Mouse (Mus musculus): ENCODE results near the gene Cant1.
"Not testable (repeated sequence)": the region's sequence is repeated elsewhere in the genome, so short reads cannot be mapped to it uniquely, and the experiment has no call there.

Cant1 gene

DNA sequence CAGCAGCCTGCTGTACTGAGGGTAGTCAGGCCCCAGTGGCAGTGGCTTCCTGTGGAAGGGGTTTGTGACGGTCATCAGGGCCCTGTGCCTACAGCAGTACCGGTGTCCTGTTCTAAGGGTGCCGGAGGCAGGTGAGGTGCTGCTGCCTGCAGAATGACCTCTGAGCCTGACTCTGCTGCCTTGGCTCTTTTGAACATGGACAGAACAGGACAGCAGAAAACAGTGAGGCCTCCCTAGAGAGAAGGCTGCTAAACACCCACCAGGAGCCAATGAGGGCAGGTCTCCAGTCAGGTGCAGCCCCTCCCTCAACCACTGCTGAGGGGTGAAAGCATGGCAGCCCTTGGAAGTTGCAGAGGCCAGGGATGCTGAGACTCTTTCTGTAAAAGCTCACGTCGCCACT, 12.4 kb downstream of the Cant1 start:
- DNase-seq = peak; percentile 6

DNA sequence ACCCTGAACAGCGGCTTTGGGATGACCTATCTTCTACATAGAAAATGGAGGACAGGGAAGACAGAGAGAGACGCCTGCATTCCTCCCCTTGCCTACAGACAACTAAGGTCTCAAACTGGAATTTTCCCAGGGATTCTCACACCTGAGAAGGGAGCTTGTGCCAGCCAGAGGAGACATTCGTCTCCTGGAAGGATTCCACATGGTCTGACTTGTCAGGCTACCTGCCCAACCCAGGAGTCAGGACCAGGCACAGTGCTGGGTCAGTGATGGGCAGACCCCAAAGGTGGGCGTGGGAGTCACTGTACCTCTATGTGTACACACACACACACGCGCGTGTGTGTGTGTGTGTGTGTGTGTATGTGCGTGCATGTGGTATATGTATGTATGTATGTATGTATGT, 13.6 kb downstream of the Cant1 start:
- no peak for DNase-seq

DNA sequence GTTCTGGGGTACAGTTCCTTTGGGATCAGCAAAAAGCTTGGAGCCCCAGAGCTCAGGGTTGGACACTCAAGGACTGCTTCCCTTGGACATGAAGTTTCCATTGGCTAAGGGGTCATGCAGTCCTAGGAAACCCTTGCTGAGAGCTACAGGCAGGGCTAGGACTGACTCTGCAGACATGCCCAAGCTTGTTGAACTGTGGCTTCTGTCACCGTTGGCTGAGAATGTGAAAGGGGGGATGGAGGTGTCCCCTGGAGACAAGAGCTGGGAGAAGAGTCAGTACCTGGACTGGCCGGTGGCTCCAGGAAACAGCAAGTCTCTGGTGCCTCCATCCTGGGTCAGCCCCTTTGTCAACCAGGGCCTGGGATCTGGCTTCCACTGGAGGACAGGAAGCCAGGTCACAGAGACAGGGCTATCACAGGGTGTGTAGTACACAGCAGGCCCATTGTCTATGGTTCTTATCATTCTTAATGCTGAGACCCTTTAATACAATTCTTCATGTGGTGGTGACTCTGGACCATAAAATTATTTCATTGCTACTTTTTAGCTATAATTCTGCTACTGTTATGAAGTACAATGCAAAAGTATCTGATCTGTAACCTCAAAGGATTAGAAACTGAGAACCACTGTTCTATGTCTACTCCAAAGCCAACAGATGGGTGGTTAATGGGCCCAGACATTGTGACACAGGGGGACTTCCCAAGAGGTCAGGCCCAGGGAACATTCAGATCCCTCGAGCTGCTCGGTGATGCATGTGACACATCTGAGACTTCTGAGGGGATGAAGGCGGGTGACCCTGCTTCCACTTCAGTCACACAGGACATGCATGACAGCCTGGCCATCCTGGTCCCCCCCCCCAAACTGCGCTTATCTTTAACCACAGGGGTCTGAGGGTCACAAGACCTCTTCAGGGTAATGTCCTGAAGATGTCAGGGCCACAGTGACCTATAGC, 14.7 kb downstream of the Cant1 start:
- peak; percentile 8 for DNase-seq

DNA sequence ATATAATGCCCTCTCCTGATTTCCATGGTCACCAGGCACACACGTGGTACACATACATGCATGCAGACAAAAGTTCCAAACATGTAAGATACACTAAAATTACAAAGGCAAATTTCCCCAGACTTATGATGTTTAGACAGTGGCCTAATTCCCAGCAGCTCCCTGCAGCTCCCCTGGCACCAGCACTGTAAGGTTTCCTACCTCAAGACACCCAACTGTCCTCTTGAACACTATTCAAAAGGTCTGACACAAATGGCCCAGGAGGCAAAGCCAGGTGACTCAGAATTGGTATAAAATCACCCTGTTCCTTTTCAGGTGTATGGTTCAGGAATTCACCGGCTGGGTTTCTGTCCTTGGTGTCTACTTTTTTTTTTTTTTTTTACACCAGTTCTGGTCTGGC, 15.7 kb downstream of the Cant1 start:
- no peak for DNase-seq

DNA sequence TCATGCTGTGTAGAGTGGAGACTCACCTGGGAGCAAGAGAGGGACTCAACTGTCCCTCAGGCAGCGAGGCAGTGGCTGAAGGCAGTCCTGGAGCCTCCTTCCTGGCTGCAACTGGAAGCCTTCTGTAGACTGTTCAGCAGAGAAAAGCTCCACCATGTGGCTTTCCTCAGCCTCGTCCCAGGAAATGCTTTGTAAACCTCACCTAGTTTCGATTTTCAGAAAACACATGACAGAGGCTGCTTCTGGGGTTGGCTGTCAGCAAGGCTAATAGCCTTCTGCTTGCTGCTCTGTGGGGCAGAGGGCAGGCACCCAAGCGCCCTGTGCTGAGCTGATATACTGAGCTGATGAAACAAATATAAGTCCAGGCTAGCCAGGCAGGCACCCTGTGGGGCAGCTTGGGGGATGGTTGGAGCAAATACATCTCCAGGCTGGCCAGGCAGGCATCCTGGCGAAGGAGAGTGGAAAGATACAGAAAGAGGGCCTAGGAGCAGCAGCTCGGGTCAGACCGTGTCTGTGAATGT, 17.1 kb downstream of the Cant1 start, which contains the start of gene Lgals3bp:
TSS of gene Lgals3bp (minus strand) at position 333 of the 521 bp plus-strand sequence.
- DNase-seq = peak; percentile 83

DNA sequence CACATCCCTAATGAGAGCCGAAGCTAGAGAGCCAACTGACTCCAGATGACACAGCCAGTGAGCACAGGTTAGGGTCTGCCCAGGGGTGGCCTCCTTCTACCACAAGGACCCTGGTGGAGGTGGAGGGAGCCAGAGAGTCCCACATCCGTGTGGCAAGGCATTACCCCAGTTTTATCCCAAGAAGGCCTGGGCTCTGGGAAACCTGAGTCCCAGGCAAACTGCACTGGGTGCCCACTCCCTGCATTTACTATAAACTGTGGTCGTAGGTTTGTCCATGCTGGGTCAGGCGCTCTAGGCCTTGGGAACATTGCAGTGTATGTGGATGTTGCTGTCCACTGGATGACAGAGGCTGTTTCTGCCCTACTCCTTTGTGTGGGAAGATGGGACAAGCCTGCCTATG, 17.7 kb downstream of the Cant1 start:
- DNase-seq = no peak

DNA sequence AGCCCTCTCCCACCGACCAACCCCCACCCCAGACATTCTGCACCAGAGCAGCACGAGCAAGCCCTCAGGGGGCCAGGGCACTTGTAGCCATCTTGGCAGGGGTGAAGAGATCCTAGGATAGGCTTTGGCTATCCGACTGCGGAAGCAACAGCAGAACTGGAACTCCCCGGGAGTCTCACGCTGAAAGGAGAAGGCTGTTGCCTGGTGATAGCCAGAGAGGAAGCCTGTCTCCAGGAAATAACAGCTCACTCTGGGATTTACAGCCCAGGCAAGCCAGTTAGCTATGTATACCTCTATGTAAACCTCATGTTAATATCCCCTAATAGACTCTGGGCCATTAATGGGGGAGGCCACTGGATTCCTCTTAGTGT, 18.3 kb downstream of the Cant1 start:
- DNase-seq = no peak

DNA sequence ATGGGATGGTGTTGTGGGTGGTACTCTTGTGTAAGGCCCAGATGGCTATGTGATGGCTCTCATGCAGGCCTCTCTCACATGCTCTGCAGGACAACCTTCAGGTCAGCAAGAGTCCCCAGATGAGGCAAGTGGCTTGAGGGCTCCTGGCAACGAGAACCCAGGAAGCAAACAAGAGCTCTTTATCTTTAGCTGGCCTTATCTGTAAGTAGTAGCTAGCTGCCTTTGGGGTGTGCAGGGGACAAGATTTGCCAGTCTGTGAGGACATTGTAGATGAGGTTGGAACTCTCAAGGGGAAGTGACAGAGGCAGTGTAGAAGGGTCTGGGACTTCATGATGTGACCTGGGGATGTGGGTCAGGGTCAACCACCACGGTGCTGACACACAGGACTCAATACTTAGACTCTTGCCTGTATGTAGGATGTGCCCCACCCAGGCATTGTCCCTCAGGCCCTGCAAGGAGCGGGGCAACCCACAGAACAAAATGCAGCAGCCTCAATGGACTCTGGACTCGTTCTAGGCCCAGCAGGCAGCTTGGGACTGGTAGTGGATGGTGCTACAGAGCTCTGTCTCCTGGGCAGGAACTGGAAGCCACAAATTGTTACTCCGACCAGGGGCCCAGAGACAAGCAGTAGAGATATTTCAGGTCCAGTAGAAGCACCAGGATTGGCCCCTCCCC, 18.9 kb downstream of the Cant1 start:
- no peak for DNase-seq

DNA sequence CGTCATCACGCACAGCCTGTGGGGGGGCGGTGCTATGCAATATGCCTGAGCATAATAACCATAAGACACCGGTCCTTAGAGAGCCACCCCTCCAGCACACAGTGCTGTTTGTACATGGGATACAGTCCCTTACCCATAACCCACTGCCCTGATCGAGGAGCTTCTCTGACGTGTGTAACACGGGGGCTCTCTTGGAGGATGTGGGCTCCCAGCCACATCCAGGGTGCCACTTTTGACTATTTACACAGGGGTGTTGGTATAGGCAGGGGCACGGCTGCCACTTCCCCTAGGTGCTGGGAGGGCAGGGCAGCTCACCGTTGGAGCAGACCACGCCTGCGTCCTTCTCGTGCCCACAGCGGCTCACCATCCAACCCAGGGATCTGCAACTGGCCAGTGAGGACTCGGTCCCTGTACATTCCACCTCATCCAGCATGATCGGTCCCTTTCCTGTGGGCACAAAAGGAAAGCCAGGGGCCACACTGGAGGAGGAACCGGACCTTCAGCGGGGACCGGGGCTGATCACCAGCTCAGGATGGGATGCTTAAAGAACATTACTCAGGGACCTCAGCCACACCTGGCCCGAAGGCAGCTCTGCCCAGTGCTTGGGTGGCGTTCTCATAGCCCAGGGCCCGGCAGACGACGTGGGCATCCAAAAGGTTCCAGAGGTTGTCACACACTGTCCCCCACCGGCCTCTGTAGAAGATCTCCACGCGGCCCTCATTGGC, 20.9 kb downstream of the Cant1 start:
- no peak for DNase-seq

DNA sequence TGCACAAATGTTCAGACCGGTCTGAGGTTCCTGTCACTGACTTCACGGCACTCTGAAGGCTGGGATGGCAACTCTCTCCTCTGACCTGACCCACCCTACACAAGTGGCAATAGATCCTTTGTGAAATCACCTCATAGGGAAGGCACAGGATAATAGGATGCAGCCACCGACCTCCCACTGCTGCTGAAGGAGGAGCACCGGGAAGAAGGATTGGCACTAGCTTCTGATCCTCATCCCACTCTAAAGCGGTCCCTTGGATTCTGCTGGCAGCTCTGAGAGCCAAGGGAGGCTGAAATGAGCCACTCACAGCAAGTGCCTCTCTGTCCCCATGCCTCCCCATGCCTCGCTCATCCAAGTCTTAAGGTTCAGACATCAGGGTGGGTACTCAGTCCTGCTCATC, 24.3 kb downstream of the Cant1 start:
- DNase-seq = no peak

DNA sequence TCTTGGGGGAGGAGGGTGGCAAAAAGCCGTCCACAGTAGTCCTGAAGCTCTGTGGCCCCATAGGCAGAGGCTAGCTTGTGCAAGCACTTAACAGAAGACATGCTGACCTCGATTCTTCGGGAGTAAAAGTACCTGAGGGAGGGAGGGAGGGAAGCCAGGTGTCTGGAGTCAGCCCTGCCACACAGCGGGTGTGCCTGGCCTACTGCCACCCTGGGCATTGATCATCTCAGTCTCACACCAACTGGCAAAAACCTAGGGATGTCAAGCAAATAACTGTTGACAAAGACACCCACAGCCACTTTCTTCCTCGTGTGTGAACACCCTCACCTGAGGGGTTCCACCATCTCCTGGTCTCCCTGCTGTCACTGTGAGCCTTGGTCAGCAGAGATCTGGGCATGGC, 24.9 kb downstream of the Cant1 start:
- DNase-seq = no peak

DNA sequence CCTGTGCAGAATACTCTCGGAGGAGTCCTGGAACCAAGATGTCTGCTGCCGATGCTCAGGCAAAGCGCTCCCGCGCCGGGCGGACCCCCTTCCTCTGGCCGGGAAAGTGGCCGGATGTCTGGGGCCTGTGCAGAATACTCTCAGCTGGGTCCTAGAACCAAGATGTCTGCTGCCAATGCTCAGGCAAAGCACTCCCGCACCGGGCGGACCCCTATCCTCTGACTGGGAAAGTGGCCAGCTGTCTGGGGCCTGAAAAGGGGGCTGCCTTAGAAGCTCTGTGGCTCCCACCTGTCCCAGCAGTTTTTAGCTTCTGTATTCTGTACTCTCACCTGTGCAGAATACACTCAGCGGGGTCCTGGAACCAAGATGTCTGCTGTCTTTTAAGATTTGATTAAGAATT, 31.1 kb downstream of the Cant1 start:
- not testable (repeated sequence) for DNase-seq

DNA sequence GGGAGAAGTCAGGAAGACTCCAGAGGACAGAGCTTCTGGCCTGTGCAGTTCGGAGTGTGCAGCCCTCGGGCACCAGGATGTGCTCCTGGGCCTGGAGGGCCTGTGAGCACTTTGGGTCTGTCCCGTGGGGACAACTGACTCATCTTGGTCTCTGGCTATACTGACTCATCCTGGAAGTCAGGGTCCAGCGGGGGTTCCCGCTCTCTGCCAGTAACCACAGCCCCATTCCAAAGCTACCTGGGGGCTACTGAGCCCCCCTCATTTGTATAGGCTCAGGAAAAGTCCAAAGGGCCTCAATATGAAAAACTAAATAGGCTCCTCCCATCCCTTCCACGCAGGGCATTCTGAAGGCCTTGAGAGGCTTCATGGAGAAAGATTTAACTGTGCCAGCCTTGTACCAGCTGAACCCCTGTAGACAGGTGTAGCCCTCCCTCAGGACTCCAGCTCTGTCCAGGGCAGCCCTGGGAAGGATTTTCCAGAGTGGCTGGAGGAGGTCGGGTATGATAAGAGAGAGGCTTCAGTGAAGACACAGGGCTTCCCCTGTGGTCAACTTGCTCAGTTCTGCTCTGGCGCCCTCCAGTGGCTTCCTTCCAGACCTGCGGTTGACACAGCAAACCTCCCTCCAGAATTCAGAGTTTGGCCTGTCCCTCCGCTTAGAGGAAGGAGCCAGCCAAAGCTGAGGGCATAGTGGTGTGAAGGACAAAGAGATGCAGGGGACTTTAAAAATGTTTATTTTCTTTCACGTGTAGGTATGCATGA, 39.5 kb downstream of the Cant1 start:
- peak; percentile 56 for DNase-seq

DNA sequence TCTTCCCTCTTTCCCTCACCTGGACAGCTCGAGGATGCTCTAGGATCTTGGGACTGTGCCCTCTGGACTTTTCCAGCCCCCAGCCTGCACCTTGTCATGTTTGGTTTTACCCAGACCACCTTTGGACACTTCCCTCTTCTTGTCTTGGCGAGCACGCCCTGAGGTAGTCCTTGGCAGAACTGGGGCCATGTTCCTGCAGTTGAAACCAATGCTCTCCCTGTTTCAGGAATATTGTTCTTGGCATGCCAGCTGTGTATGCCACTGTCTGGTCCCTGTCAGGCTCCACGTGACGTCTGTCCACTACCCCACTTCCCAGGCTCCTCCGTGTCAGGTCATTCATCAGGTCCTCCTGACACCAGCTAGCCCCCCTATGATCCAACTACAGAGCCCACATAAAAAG, 40.2 kb downstream of the Cant1 start:
- no peak for DNase-seq

DNA sequence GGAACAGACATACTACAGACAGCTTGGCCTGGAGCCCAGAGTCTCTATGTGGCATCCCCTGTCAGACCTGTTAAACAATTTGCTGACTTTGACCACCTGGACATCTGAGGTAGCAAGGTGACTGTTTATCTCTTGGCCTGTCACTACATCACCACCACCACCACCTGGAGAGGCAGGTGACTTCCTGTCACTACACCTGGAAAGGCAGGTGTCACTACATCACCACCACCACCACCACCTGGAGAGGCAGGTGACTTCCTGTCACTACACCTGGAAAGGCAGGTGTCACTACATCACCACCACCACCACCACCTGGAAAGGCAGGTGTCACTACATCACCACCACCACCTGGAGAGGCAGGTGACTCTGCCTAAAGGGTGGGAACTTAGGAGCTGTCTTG, 42.6 kb downstream of the Cant1 start:
- DNase-seq = not testable (repeated sequence)

DNA sequence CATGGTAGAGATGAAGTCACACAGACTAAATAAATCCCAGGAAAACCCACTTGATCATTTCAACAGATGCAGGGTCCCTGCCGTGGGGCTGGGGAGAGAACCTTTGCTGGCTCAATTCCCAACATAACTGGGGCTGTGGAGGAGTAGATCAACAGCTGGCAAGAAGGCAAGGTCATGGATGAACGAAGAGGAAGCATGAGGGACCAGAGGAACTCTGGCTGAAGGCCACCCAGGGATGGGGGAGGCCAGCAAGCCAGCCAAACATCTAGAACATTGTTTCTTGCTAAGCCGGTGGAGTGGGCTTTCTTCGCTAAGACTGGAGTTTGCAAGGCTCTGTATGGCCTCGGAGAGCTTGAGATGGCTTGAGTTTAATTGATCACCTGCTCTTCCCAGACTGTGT, 43.0 kb downstream of the Cant1 start:
- DNase-seq = no peak

DNA sequence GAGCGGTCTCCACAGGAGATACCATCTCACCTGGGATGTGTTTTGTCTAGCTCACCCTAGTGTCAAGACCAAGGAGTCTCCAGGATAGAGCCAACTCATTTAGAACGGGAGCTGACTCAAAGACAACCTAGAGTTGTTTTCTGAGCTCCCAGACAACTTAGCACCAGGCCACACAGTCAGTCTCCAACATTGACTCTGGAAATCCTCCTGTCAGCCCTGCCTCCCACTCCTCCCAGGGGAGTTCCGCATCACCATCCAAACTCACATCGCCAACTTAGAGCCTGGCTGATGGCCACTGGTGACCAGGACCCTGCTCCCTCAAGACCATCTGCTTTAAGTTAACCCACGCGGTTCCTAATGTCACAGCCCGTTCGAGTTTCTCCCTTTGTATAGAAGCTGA, 43.4 kb downstream of the Cant1 start:
- DNase-seq = no peak

DNA sequence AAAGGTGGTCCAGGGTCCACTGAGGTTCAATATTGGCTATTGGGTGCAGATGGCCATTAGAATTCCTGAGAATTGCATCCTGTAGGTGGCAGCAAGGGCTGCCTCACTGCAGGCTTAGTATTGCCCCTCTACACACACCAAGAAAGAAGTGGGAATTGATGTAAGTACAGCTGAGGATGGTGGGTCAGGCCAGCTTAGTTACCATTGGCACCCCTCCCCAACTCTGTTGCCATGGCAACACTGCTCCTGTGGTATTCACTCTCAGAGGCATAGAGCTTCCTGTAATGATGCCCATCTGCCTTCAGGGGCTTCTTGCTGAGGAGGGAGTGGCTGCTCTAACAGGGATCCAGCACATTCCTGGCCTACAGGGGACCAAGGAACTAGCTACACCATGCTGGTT, 43.9 kb downstream of the Cant1 start:
- DNase-seq = no peak

DNA sequence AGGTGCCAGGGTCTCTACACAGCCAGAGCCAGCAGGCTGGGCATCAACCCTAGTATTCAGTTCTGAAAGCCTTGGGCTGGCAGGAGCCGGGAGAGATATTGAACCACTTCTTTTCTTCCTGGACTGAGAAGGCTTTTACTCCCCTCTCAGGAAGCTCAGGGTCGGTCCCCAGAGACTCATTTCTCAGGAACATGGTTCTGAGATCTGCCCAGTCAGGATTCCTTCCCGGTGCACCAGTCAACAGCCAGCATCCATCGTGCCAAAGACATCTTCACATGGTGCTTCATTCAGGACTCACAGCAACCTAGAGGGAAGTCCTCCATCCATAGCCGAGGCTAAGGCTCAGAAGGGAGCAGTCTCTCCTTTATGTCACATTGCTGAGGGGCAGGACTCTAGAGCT, 44.4 kb downstream of the Cant1 start:
- DNase-seq = no peak

DNA sequence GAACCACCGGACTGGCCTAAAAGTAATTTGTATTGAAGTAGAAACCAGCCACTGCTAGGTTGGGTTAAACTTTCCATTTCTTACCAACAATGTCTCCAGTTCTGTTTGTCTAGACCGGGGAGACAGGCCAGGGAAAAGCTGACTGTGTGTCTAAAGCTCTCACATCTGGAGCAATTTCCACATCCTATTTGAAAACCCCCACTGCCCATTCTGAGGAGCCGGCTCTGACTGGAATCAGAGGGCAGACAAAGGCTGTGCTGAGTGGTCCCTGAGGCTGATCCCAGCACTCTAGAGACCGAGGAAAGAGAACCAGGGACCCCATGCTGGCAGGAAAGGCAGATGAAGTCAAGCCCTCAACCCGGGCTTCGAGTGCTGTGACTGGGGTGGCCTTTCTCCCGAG, 46.2 kb downstream of the Cant1 start:
- no peak for DNase-seq

DNA sequence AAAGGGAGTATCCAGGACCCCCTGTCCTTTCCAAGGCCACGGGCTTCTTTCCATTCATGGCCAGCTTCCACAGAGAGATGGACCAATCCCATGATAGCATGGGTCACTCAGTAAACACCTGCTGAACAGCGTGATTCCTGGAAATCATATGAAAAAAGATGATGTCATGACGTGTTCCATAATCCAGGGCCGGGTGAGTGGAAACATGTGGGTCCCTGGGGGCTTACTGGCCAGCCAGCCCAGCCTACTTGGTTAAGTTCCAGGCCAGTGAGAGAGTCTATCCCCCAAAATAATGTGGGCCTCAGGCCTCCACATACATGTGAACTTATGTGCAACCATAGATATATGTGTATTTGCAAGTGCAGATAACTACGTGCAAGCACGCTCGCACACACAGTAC, 47.0 kb downstream of the Cant1 start:
- DNase-seq = no peak

DNA sequence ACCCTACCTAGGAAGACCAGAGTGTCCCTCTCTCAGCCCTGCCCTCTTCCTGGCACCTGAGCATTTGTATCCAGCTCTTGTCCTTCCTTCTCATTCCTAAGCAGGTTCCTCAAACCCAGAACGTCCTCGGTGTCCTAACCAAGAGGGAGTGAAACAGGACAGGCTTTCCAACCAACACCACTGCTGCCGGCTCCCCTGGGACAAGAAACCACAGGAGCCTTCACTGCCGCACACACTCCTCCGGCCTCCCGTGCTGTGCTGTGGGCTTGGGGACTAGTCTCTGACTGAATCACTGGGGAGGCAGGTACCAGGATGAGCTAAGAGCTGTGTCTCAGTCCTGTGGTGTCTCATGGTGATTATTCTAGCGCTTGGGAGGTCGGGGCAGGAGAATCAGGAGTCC, 49.2 kb downstream of the Cant1 start:
- DNase-seq = no peak

DNA sequence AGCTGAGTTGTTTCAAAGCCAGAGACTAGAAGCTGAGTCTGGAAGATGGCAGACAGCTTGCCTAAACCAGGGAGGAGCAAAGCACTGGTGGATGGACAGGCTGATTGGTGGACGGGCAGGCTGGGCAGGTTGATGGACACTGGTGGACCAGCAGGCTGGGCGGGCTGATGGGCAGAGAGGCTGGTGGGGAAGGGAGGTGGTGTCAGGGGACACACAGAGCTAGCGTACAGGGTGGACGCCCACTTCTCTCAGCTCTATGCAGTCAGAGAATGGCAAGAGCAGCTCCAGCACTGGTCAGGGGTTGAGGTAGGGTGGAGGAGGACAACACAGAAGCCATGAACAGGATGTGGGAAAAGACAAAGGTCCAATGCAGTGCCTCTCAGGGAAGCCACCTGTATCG, 49.6 kb downstream of the Cant1 start:
- DNase-seq = no peak
